Mouse (Mus musculus): ENCODE data around the gene Stx1a. TPM values are rescaled to one million over a fixed set of nuclear protein-coding genes. Genes with fewer than 3 reads are reported as not detected.
"Not testable (repeated sequence)": the region's sequence is repeated elsewhere in the genome, so short reads cannot be mapped to it uniquely, and the experiment has no call there.

The Stx1a gene
- polyA plus RNA-seq, 1 experiment: 10.2 TPM

- Histone ChIP-seq H3K4me3 (ENCODE audit: insufficient read depth, low read length) (no peak overlapping the region), H3K27ac (ENCODE audit: insufficient read depth, low read length) (no peak overlapping the region), H3K4me1 (ENCODE audit: control insufficient read depth, insufficient read depth, low read length) (no peaks in the 10 kb centered on the region)
- TF ChIP-seq CTCF (IDR thresholded peaks at IDR 0.05; ENCODE audit: borderline replicate concordance, insufficient read depth, low read length): no peak
- no peak for TF ChIP-seq POLR2A (IDR thresholded peaks at IDR 0.05; ENCODE audit: low read depth, low read length)
Measured at GRCm38 (mm10) chr5:135035608-135036359, 12.5 kb downstream of the Stx1a start.

- Histone ChIP-seq H3K4me3 (ENCODE audit: insufficient read depth, low read length) (no peak overlapping the region), H3K27ac (ENCODE audit: insufficient read depth, low read length) (no peak overlapping the region), H3K4me1 (ENCODE audit: control insufficient read depth, insufficient read depth, low read length) (no peaks in the 10 kb centered on the region)
- TF ChIP-seq CTCF (IDR thresholded peaks at IDR 0.05; ENCODE audit: borderline replicate concordance, insufficient read depth, low read length) (no peak), POLR2A (IDR thresholded peaks at IDR 0.05; ENCODE audit: low read depth, low read length) (no peak)
Measured at GRCm38 (mm10) chr5:135037946-135038345, 14.7 kb downstream of the Stx1a start.

GRCm38 (mm10) chr5:135039541-135039940 is 16.3 kb downstream of the Stx1a start:
- Histone ChIP-seq H3K4me1 (ENCODE audit: control insufficient read depth, insufficient read depth, low read length) (no peaks in the 10 kb centered on the region), H3K4me3 (ENCODE audit: insufficient read depth, low read length) (no peak overlapping the region), H3K27ac (ENCODE audit: insufficient read depth, low read length) (no peak overlapping the region)
- TF ChIP-seq POLR2A (IDR thresholded peaks at IDR 0.05; ENCODE audit: low read depth, low read length): no peak
- no peak for TF ChIP-seq CTCF (IDR thresholded peaks at IDR 0.05; ENCODE audit: borderline replicate concordance, insufficient read depth, low read length)

- H3K4me3 ChIP-seq (ENCODE audit: insufficient read depth, low read length): no peak overlapping the region
- TF ChIP-seq CTCF (IDR thresholded peaks at IDR 0.05; ENCODE audit: borderline replicate concordance, insufficient read depth, low read length): no peak
- no peak for TF ChIP-seq POLR2A (IDR thresholded peaks at IDR 0.05; ENCODE audit: low read depth, low read length)
- no peaks in the 10 kb centered on the region for H3K4me1 ChIP-seq (ENCODE audit: control insufficient read depth, insufficient read depth, low read length)
- no peak overlapping the region for H3K27ac ChIP-seq (ENCODE audit: insufficient read depth, low read length)
Measured at GRCm38 (mm10) chr5:135040059-135040458, 16.8 kb downstream of the Stx1a start.

- no peaks in the 10 kb centered on the region for H3K4me1 ChIP-seq (ENCODE audit: control insufficient read depth, insufficient read depth, low read length)
- H3K4me3 ChIP-seq (ENCODE audit: insufficient read depth, low read length): no peak overlapping the region
- TF ChIP-seq POLR2A (IDR thresholded peaks at IDR 0.05; ENCODE audit: low read depth, low read length) (no peak), CTCF (IDR thresholded peaks at IDR 0.05; ENCODE audit: borderline replicate concordance, insufficient read depth, low read length) (no peak)
- H3K27ac ChIP-seq (ENCODE audit: insufficient read depth, low read length): no peak overlapping the region
Measured at GRCm38 (mm10) chr5:135040777-135041176, 17.5 kb downstream of the Stx1a start.

- TF ChIP-seq CTCF (IDR thresholded peaks at IDR 0.05; ENCODE audit: borderline replicate concordance, insufficient read depth, low read length) (no peak), POLR2A (IDR thresholded peaks at IDR 0.05; ENCODE audit: low read depth, low read length) (no peak)
- H3K27ac ChIP-seq (ENCODE audit: insufficient read depth, low read length): no peak overlapping the region
- no peak overlapping the region for H3K4me3 ChIP-seq (ENCODE audit: insufficient read depth, low read length)
- H3K4me1 ChIP-seq (ENCODE audit: control insufficient read depth, insufficient read depth, low read length): no peaks in the 10 kb centered on the region
Measured at GRCm38 (mm10) chr5:135042105-135042788, 19.0 kb downstream of the Stx1a start.

- H3K27ac ChIP-seq (ENCODE audit: insufficient read depth, low read length): no peak overlapping the region
- no peak for TF ChIP-seq POLR2A (IDR thresholded peaks at IDR 0.05; ENCODE audit: low read depth, low read length)
- TF ChIP-seq CTCF (IDR thresholded peaks at IDR 0.05; ENCODE audit: borderline replicate concordance, insufficient read depth, low read length): no peak
- H3K4me3 ChIP-seq (ENCODE audit: insufficient read depth, low read length): no peak overlapping the region
- no peaks in the 10 kb centered on the region for H3K4me1 ChIP-seq (ENCODE audit: control insufficient read depth, insufficient read depth, low read length)
Measured at GRCm38 (mm10) chr5:135044575-135044974, 21.3 kb downstream of the Stx1a start.

GRCm38 (mm10) chr5:135048539-135048938 is 25.3 kb downstream of the Stx1a start:
- Histone ChIP-seq H3K27ac (ENCODE audit: insufficient read depth, low read length) (no peak overlapping the region), H3K4me3 (ENCODE audit: insufficient read depth, low read length) (no peak overlapping the region), H3K4me1 (ENCODE audit: control insufficient read depth, insufficient read depth, low read length) (no peaks in the 10 kb centered on the region)
- no peak for TF ChIP-seq POLR2A (IDR thresholded peaks at IDR 0.05; ENCODE audit: low read depth, low read length)
- TF ChIP-seq CTCF (IDR thresholded peaks at IDR 0.05; ENCODE audit: borderline replicate concordance, insufficient read depth, low read length): no peak

GRCm38 (mm10) chr5:135049268-135049667 is 26.0 kb downstream of the Stx1a start:
- H3K4me1 ChIP-seq (ENCODE audit: control insufficient read depth, insufficient read depth, low read length); H3K4me3 ChIP-seq (ENCODE audit: insufficient read depth, low read length); H3K27ac ChIP-seq (ENCODE audit: insufficient read depth, low read length): not testable (repeated sequence)

GRCm38 (mm10) chr5:135053356-135053755 is 30.1 kb downstream of the Stx1a start:
- TF ChIP-seq CTCF (IDR thresholded peaks at IDR 0.05; ENCODE audit: borderline replicate concordance, insufficient read depth, low read length) (no peak), POLR2A (IDR thresholded peaks at IDR 0.05; ENCODE audit: low read depth, low read length) (no peak)
- no peak overlapping the region for H3K27ac ChIP-seq (ENCODE audit: insufficient read depth, low read length)
- H3K4me3 ChIP-seq (ENCODE audit: insufficient read depth, low read length): no peak overlapping the region
- H3K4me1 ChIP-seq (ENCODE audit: control insufficient read depth, insufficient read depth, low read length): no peaks in the 10 kb centered on the region
